Mouse (Mus musculus): ENCODE results near the gene Fam19a3.

GRCm38 (mm10) chr3:104767141-104767540 lies 14.5 kb downstream of the Fam19a3 start:
- TF ChIP-seq POLR2A (IDR thresholded peaks at IDR 0.05; ENCODE audit: insufficient read length, low read depth) (no peak), MAX (IDR thresholded peaks at IDR 0.05; ENCODE audit: low read depth) (no peak), MYOD1 (IDR thresholded peaks at IDR 0.05; ENCODE audit: control insufficient read depth in 1 of 3, insufficient read length in 2 of 3, low read depth in 2 of 3) (no peak), TCF12 (IDR thresholded peaks at IDR 0.05; ENCODE audit: insufficient read depth, poor library complexity, severe bottlenecking) (no peak), REST (IDR thresholded peaks at IDR 0.05; ENCODE audit: insufficient read depth, insufficient read length) (no peak), USF1 (IDR thresholded peaks at IDR 0.05; ENCODE audit: low read depth) (peak; percentile 61), E2F4 (IDR thresholded peaks at IDR 0.05; ENCODE audit: insufficient read depth) (no peak), POLR2AphosphoS2 (IDR thresholded peaks at IDR 0.05; ENCODE audit: insufficient read length, low read depth) (no peak), MYOG (IDR thresholded peaks at IDR 0.05; ENCODE audit: control insufficient read depth in 1 of 3, insufficient read depth in 1 of 3, insufficient read length in 2 of 3, low read depth in 2 of 3) (no peak), CEBPB (IDR thresholded peaks at IDR 0.05; ENCODE audit: insufficient read depth, poor library complexity, severe bottlenecking) (0 out of 2 replicates have a peak, but pooled peaks have one; percentile 1), TCF3 (IDR thresholded peaks at IDR 0.05; ENCODE audit: insufficient read length, low read depth) (no peak), SRF (IDR thresholded peaks at IDR 0.05; ENCODE audit: control insufficient read depth, insufficient read length, low read depth) (no peak)
